Mouse (Mus musculus): ENCODE data around the gene Bnc2.

Gene Bnc2

GRCm38 (mm10) chr4:84675171-84675973 is at the start of gene Bnc2:
TSS of gene Bnc2 (minus strand) at chr4:84675275.
- peak; percentile 77 for DNase-seq

GRCm38 (mm10) chr4:84707961-84708360 is 32.9 kb upstream of the Bnc2 start:
- DNase-seq, result no peak

- DNase-seq, result no peak
Measured at GRCm38 (mm10) chr4:84685521-84686366, 10.7 kb upstream of the Bnc2 start.

- no peak for DNase-seq
Measured at GRCm38 (mm10) chr4:84685009-84685408, 9.9 kb upstream of the Bnc2 start.

- DNase-seq, result no peak
Measured at GRCm38 (mm10) chr4:84675974-84676315, 870 bp upstream of the Bnc2 start.

- peak; percentile 89 for DNase-seq
Measured at GRCm38 (mm10) chr4:84674318-84675170, 531 bp downstream of the Bnc2 start.

- peak; percentile 41 for DNase-seq
Measured at GRCm38 (mm10) chr4:84673681-84674307, 1.3 kb downstream of the Bnc2 start.

- peak; percentile 69 for DNase-seq
Measured at GRCm38 (mm10) chr4:84672181-84672791, 2.8 kb downstream of the Bnc2 start.

- no peak for DNase-seq
Measured at GRCm38 (mm10) chr4:84670996-84671395, 4.1 kb downstream of the Bnc2 start.

GRCm38 (mm10) chr4:84669650-84670049 is 5.4 kb downstream of the Bnc2 start:
- no peak for DNase-seq

GRCm38 (mm10) chr4:84668949-84669605 is 6.0 kb downstream of the Bnc2 start:
- peak; percentile 37 for DNase-seq

GRCm38 (mm10) chr4:84668226-84668625 is 6.8 kb downstream of the Bnc2 start:
- DNase-seq, result no peak

- no peak for DNase-seq
Measured at GRCm38 (mm10) chr4:84662228-84663065, 12.6 kb downstream of the Bnc2 start.

GRCm38 (mm10) chr4:84661341-84661740 is 13.7 kb downstream of the Bnc2 start:
- no peak for DNase-seq

- no peak for DNase-seq
Measured at GRCm38 (mm10) chr4:84651786-84652185, 23.3 kb downstream of the Bnc2 start.

- no peak for DNase-seq
Measured at GRCm38 (mm10) chr4:84646576-84646975, 28.5 kb downstream of the Bnc2 start.

GRCm38 (mm10) chr4:84639166-84639565 is 35.9 kb downstream of the Bnc2 start:
- no peak for DNase-seq

GRCm38 (mm10) chr4:84637641-84638040 is 37.4 kb downstream of the Bnc2 start:
- DNase-seq, result peak; percentile 90

GRCm38 (mm10) chr4:84634751-84635150 is 40.3 kb downstream of the Bnc2 start:
- peak; percentile 39 for DNase-seq

GRCm38 (mm10) chr4:84633991-84634390 is 41.1 kb downstream of the Bnc2 start:
- DNase-seq, result peak; percentile 37

All from embryo, embryonic 11 days (tissue).